Comparison of ENCODE assay signal across 15 mouse cellular contexts in the genomic region with DNA sequence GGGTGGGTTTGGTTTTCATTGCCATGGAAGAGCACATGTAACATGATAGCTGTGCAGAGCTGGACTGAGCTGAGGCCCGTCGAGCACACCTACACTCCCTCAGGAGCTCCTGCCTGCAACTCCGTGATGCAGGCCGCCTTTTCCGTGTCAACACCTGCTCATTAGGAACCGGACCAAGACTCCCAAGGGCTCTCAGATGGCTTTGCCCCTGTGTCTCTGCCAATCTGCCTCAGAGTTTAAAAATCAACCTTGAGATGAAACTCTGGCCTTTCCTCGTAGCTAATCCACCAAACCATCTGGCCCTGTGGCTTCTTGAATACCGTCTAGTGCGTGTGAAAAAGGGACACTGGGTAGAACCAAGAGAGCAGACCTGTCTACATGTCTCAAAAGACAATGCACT.
A peak's percentile ranks its signal among the peaks of the same experiment; 100 is the strongest.
DNase-seq lines count a peak whose midpoint lies in the region; ATAC-seq lines count a peak whose summit lies in the region.
"Had no signal": no experiment of that assay in that cellular context is flagged by ENCODE, and none has a peak within 500 bp of the region (broad histone marks: within the 10 kb centered on the region; RNA-seq: fewer than 3 reads in every experiment).

No protein-coding gene starts in this region.

- H3K4me2 ChIP-seq in kidney, embryonic 14.5 days (replicated peaks; ENCODE audit: low read depth, low read length): no peak overlapping the region
- H3K4me2 ChIP-seq in neural tube, embryonic 13.5 days: no peak overlapping the region
- no peak overlapping the region for H3K4me2 ChIP-seq in neural tube, embryonic 15.5 days
- H3K4me2 ChIP-seq: heart, embryonic 15.5 days; liver, embryonic 11.5 days; lung, embryonic 15.5 days had no signal

- H3K27me3 ChIP-seq in kidney, embryonic 14.5 days (ENCODE audit: control insufficient read depth, insufficient read depth, low read length): no peaks in the 10 kb centered on the region
- H3K27me3 ChIP-seq in neural tube, embryonic 13.5 days: no peaks in the 10 kb centered on the region
- no peaks in the 10 kb centered on the region for H3K27me3 ChIP-seq in neural tube, embryonic 15.5 days (replicated peaks)
- H3K27me3 ChIP-seq: heart, embryonic 15.5 days; lung, embryonic 15.5 days; megakaryocyte, embryonic 14.5 days had no signal

- ATAC-seq in kidney, embryonic 14.5 days (ENCODE audit: low FRiP score, low TSS enrichment): no peak
- ATAC-seq in neural tube, embryonic 13.5 days (ENCODE audit: low read depth): no peak
- ATAC-seq in neural tube, embryonic 15.5 days (ENCODE audit: low FRiP score): no peak
- ATAC-seq in activated CD4-positive, CD25-positive, alpha-beta regulatory T cell, adult 4 months: no peak
- ATAC-seq: CD4-positive, CD25-positive, alpha-beta regulatory T cell, adult 4 months had no signal

- no peak overlapping the region for H3K9ac ChIP-seq in kidney, embryonic 14.5 days (ENCODE audit: low read depth, low read length)
- no peak overlapping the region for H3K9ac ChIP-seq in neural tube, embryonic 13.5 days
- H3K9ac ChIP-seq in neural tube, embryonic 15.5 days (replicated peaks): no peak overlapping the region
- H3K9ac ChIP-seq: heart, embryonic 15.5 days; lung, embryonic 15.5 days had no signal

- DNase-seq in kidney, adult 11 months: peak; percentile 40
- peak; percentile 96 for DNase-seq in cerebellum, adult 9-10 months
- DNase-seq in spleen, adult 12 weeks (ENCODE audit: low spot score): no peak
- DNase-seq: right cerebral cortex, postnatal 25 days had no signal

- no peaks in the 10 kb centered on the region for H3K9me3 ChIP-seq in kidney, embryonic 14.5 days (ENCODE audit: control insufficient read depth, low read length)
- no peaks in the 10 kb centered on the region for H3K9me3 ChIP-seq in neural tube, embryonic 13.5 days
- no peaks in the 10 kb centered on the region for H3K9me3 ChIP-seq in neural tube, embryonic 15.5 days (replicated peaks)
- H3K9me3 ChIP-seq: heart, embryonic 15.5 days; lung, embryonic 15.5 days had no signal

- no peaks in the 10 kb centered on the region for H3K4me1 ChIP-seq in kidney, embryonic 14.5 days (ENCODE audit: control insufficient read depth, insufficient read depth, low read length)
- peaks cover 14% of the 10 kb centered on the region for H3K4me1 ChIP-seq in neural tube, embryonic 13.5 days (replicated peaks)
- peaks cover 14% of the 10 kb centered on the region for H3K4me1 ChIP-seq in neural tube, embryonic 15.5 days
- H3K4me1 ChIP-seq: heart, embryonic 15.5 days; megakaryocyte, embryonic 14.5 days had no signal

- no peak overlapping the region for H3K4me3 ChIP-seq in kidney, embryonic 14.5 days (ENCODE audit: low read length)
- no peak overlapping the region for H3K4me3 ChIP-seq in neural tube, embryonic 13.5 days
- no peak overlapping the region for H3K4me3 ChIP-seq in neural tube, embryonic 15.5 days (replicated peaks)
- H3K4me3 ChIP-seq: heart, embryonic 15.5 days; layer of hippocampus, adult 2 months; lung, embryonic 15.5 days; megakaryocyte, embryonic 14.5 days; myocyte had no signal

- no peaks in the 10 kb centered on the region for H3K36me3 ChIP-seq in kidney, embryonic 14.5 days (ENCODE audit: control insufficient read depth, insufficient read depth, low read length)
- H3K36me3 ChIP-seq in neural tube, embryonic 13.5 days: no peaks in the 10 kb centered on the region
- no peaks in the 10 kb centered on the region for H3K36me3 ChIP-seq in neural tube, embryonic 15.5 days
- H3K36me3 ChIP-seq: heart, embryonic 15.5 days; lung, embryonic 15.5 days had no signal

- no peak overlapping the region for H3K27ac ChIP-seq in kidney, embryonic 14.5 days (ENCODE audit: low read depth, low read length)
- peak overlapping the region; percentile 28; the same call in 1 of the 2 replicates for H3K27ac ChIP-seq in neural tube, embryonic 13.5 days (replicated peaks)
- no peak overlapping the region for H3K27ac ChIP-seq in neural tube, embryonic 15.5 days (replicated peaks)
- H3K27ac ChIP-seq: heart, embryonic 15.5 days; layer of hippocampus, adult 2 months; lung, embryonic 15.5 days had no signal

- WGBS in kidney, embryonic 14.5 days: 56% methylated on average over 9 of the region's 9 CpGs
- WGBS in neural tube, embryonic 13.5 days: 74% methylated on average over 9 of the region's 9 CpGs
- WGBS in neural tube, embryonic 15.5 days: 68% methylated on average over 9 of the region's 9 CpGs
